ENCODE assay signal across 12 mouse cellular contexts in genomic region chr7:131644586-131644985, GRCm38 (mm10).
DNase-seq lines count a peak whose midpoint lies in the region; ATAC-seq lines count a peak whose summit lies in the region.
"Had no signal": no experiment of that assay in that cellular context is flagged by ENCODE, and none has a peak within 500 bp of the region (broad histone marks: within the 10 kb centered on the region; RNA-seq: fewer than 3 reads in every experiment).

No protein-coding gene starts in this region.

- no peak for ATAC-seq in kidney, embryonic 15.5 days (replicated peaks; ENCODE audit: low FRiP score)
- ATAC-seq in forebrain, embryonic 12.5 days (ENCODE audit: low FRiP score), result no peak
- no peak for ATAC-seq in limb, embryonic 12.5 days (ENCODE audit: insufficient number of reproducible peaks, insufficient read depth, low FRiP score, low TSS enrichment, low read depth)
- no peak for ATAC-seq in neural tube, embryonic 15.5 days (ENCODE audit: low FRiP score)
- ATAC-seq: CD4-positive, CD25-positive, alpha-beta regulatory T cell, adult 4 months had no signal

- intact Hi-C loops in gastrocnemius, postnatal 14 days (cut with DNase I; ENCODE audit: low total_unique reads), result no loop called here

- H3K9me3 ChIP-seq in kidney, embryonic 15.5 days (replicated peaks), result no peaks in the 10 kb centered on the region
- no peaks in the 10 kb centered on the region for H3K9me3 ChIP-seq in forebrain, embryonic 12.5 days
- no peaks in the 10 kb centered on the region for H3K9me3 ChIP-seq in limb, embryonic 12.5 days
- no peaks in the 10 kb centered on the region for H3K9me3 ChIP-seq in neural tube, embryonic 15.5 days (replicated peaks)
- H3K9me3 ChIP-seq: heart, embryonic 12.5 days; megakaryocyte, embryonic 14.5 days had no signal

- no peak for DNase-seq in kidney, adult 8-10 months
- no peak for DNase-seq in layer of hippocampus, postnatal 10 days (ENCODE audit: low spot score in 2 of 2)
- DNase-seq in adrenal gland, adult (ENCODE audit: inconsistent age in 2 of 2, low spot score in 1 of 2), result no peak
- DNase-seq in gastrocnemius, postnatal 14 days, result no peak
- DNase-seq: kidney, postnatal 36 days had no signal

- peaks cover 87% of the 10 kb centered on the region for H3K27me3 ChIP-seq in kidney, embryonic 15.5 days
- H3K27me3 ChIP-seq in forebrain, embryonic 12.5 days, result peaks cover 100% of the 10 kb centered on the region
- peaks cover 84% of the 10 kb centered on the region for H3K27me3 ChIP-seq in limb, embryonic 12.5 days
- H3K27me3 ChIP-seq in neural tube, embryonic 15.5 days (replicated peaks), result peaks cover 56% of the 10 kb centered on the region

- peaks cover 32% of the 10 kb centered on the region for H3K4me1 ChIP-seq in kidney, embryonic 15.5 days
- H3K4me1 ChIP-seq in forebrain, embryonic 12.5 days, result peaks cover 18% of the 10 kb centered on the region
- H3K4me1 ChIP-seq in limb, embryonic 12.5 days (replicated peaks), result peaks cover 28% of the 10 kb centered on the region
- H3K4me1 ChIP-seq in neural tube, embryonic 15.5 days, result peaks cover 23% of the 10 kb centered on the region
- H3K4me1 ChIP-seq: heart, embryonic 12.5 days; megakaryocyte, embryonic 14.5 days had no signal

- H3K27ac ChIP-seq in kidney, embryonic 15.5 days, result no peak overlapping the region
- no peak overlapping the region for H3K27ac ChIP-seq in forebrain, embryonic 12.5 days
- no peak overlapping the region for H3K27ac ChIP-seq in limb, embryonic 12.5 days
- H3K27ac ChIP-seq in neural tube, embryonic 15.5 days (replicated peaks), result no peak overlapping the region

- 2% methylated on average over 13 of the region's 13 CpGs for WGBS in kidney, embryonic 15.5 days
- 1% methylated on average over 13 of the region's 13 CpGs for WGBS in forebrain, embryonic 12.5 days
- 1% methylated on average over 13 of the region's 13 CpGs for WGBS in limb, embryonic 12.5 days
- WGBS in neural tube, embryonic 15.5 days, result under 1% methylated on average over 13 of the region's 13 CpGs

- peak overlapping the region; percentile 3; the same call in 1 of the 2 replicates for H3K4me3 ChIP-seq in kidney, embryonic 15.5 days (replicated peaks)
- peak overlapping the region; percentile 17; the same call in 1 of the 2 replicates for H3K4me3 ChIP-seq in forebrain, embryonic 12.5 days (replicated peaks)
- H3K4me3 ChIP-seq in limb, embryonic 12.5 days (replicated peaks), result peak overlapping the region; percentile 23
- peak overlapping the region; percentile 6; the same call in 1 of the 2 replicates for H3K4me3 ChIP-seq in neural tube, embryonic 15.5 days (replicated peaks)
- H3K4me3 ChIP-seq: megakaryocyte, embryonic 14.5 days had no signal

- no peaks in the 10 kb centered on the region for H3K36me3 ChIP-seq in kidney, embryonic 15.5 days
- no peaks in the 10 kb centered on the region for H3K36me3 ChIP-seq in forebrain, embryonic 12.5 days (replicated peaks)
- H3K36me3 ChIP-seq in limb, embryonic 12.5 days, result no peaks in the 10 kb centered on the region
- H3K36me3 ChIP-seq in neural tube, embryonic 15.5 days, result no peaks in the 10 kb centered on the region
- H3K36me3 ChIP-seq: heart, embryonic 12.5 days had no signal

- no peak overlapping the region for H3K9ac ChIP-seq in kidney, embryonic 15.5 days
- H3K9ac ChIP-seq in forebrain, embryonic 12.5 days, result no peak overlapping the region
- H3K9ac ChIP-seq in limb, embryonic 12.5 days (replicated peaks), result no peak overlapping the region
- H3K9ac ChIP-seq in neural tube, embryonic 15.5 days (replicated peaks), result no peak overlapping the region
- H3K9ac ChIP-seq: heart, embryonic 12.5 days had no signal

- H3K4me2 ChIP-seq in kidney, embryonic 15.5 days, result peak overlapping the region; percentile 36
- peak overlapping the region; percentile 37 for H3K4me2 ChIP-seq in forebrain, embryonic 12.5 days
- peak overlapping the region; percentile 46 for H3K4me2 ChIP-seq in limb, embryonic 12.5 days
- H3K4me2 ChIP-seq in neural tube, embryonic 15.5 days, result peak overlapping the region; percentile 45
